ENCODE assay signal across 9 mouse cellular contexts in genomic region chr11:108889121-108889520, GRCm38 (mm10). TPM values are rescaled to one million over a fixed set of nuclear protein-coding genes. Genes with fewer than 3 reads are reported as not detected.
DNase-seq lines count a peak whose midpoint lies in the region; ATAC-seq and TF ChIP-seq lines count a peak whose summit lies in the region.
"Had no signal": no experiment of that assay in that cellular context is flagged by ENCODE, and none has a peak within 500 bp of the region (broad histone marks: within the 10 kb centered on the region; RNA-seq: fewer than 3 reads in every experiment).

No protein-coding gene starts in this region.

- no peaks in the 10 kb centered on the region for H3K79me2 ChIP-seq in heart, adult 2 months (replicated peaks; ENCODE audit: control insufficient read depth, insufficient read depth, low read length)

- no peaks in the 10 kb centered on the region for H3K27me3 ChIP-seq in heart, adult 2 months (ENCODE audit: control insufficient read depth, insufficient read depth, low read length)
- no peaks in the 10 kb centered on the region; the same call in 1 of the 2 replicates for H3K27me3 ChIP-seq in thymus, adult 2 months (ENCODE audit: control insufficient read depth, insufficient read depth, low read length)
- H3K27me3 ChIP-seq in stomach, postnatal 0 days (ENCODE audit: control insufficient read depth, insufficient read depth, low read length), result no peaks in the 10 kb centered on the region
- H3K27me3 ChIP-seq: limb, embryonic 13.5 days had no signal

- TF ChIP-seq CTCF in heart, adult 2 months (IDR thresholded peaks at IDR 0.05), result peak; percentile 81
- TF ChIP-seq CTCF in thymus, adult 2 months (IDR thresholded peaks at IDR 0.05; ENCODE audit: borderline replicate concordance, control insufficient read depth, extremely low read depth, insufficient read depth, low read length, poor library complexity), result peak; percentile 53; the same call in 1 of the 2 replicates
- TF ChIP-seq CTCF in stomach, postnatal 0 days (IDR thresholded peaks at IDR 0.05; ENCODE audit: low read depth), result peak; percentile 72

- H3K36me3 ChIP-seq in heart, adult 2 months (ENCODE audit: control insufficient read depth, insufficient read depth, low read length), result no peaks in the 10 kb centered on the region
- no peaks in the 10 kb centered on the region for H3K36me3 ChIP-seq in thymus, adult 2 months (ENCODE audit: control insufficient read depth, insufficient read depth, low read length)
- H3K36me3 ChIP-seq in stomach, postnatal 0 days (ENCODE audit: control insufficient read depth, insufficient read depth, low read length), result no peaks in the 10 kb centered on the region
- H3K36me3 ChIP-seq: limb, embryonic 13.5 days had no signal

- no peak for TF ChIP-seq EP300 in heart, adult 2 months (IDR thresholded peaks at IDR 0.05; ENCODE audit: insufficient read depth, low read depth, low read length)
- TF ChIP-seq EP300 in stomach, postnatal 0 days (optimal IDR thresholded peaks at IDR 0.05), result no peak

- 43% methylated on average over 11 of the region's 11 CpGs for whole genome bisulfite sequencing in heart, adult 2 months
- 70% methylated on average over 11 of the region's 11 CpGs for WGBS in thymus, adult 2 months
- WGBS in stomach, postnatal 0 days, result 37% methylated on average over 11 of the region's 11 CpGs

- no peak overlapping the region for H3K4me2 ChIP-seq in stomach, postnatal 0 days (replicated peaks; ENCODE audit: low read depth)
- H3K4me2 ChIP-seq: limb, embryonic 13.5 days had no signal

- peak; percentile 22 to 37 for DNase-seq in heart, adult 2 months
- no peak for DNase-seq in heart, adult 11 months
- DNase-seq in thymus, adult 2 months, result peak; percentile 21
- no peak for DNase-seq in thymus, postnatal 10 days (ENCODE audit: low spot score in 2 of 2)
- DNase-seq in kidney, postnatal 10 days, result peak; percentile 44
- DNase-seq in stomach, postnatal 0 days (ENCODE audit: low spot score), result peak; percentile 29
- no peak for DNase-seq in adrenal gland, adult 2 months
- DNase-seq in gastrocnemius, postnatal 4 days (ENCODE audit: low spot score in 2 of 2), result no peak

- no peak overlapping the region for H3K4me3 ChIP-seq in heart, adult 2 months
- no peak overlapping the region for H3K4me3 ChIP-seq in thymus, adult 2 months (ENCODE audit: control insufficient read depth, insufficient read depth, low read length)
- H3K4me3 ChIP-seq in stomach, postnatal 0 days (ENCODE audit: low read depth, low read length), result no peak overlapping the region
- H3K4me3 ChIP-seq: limb, embryonic 13.5 days had no signal

- intact Hi-C loops in heart, adult 2 months (cut with DNase I), result no loop called here

- H3K4me1 ChIP-seq in heart, adult 2 months (ENCODE audit: control insufficient read depth, insufficient read depth, low read length), result no peaks in the 10 kb centered on the region
- no peaks in the 10 kb centered on the region for H3K4me1 ChIP-seq in thymus, adult 2 months (replicated peaks; ENCODE audit: control insufficient read depth, insufficient read depth, low read length)
- H3K4me1 ChIP-seq in stomach, postnatal 0 days (replicated peaks; ENCODE audit: control insufficient read depth, insufficient read depth), result no peaks in the 10 kb centered on the region

- no peak overlapping the region for H3K27ac ChIP-seq in heart, adult 2 months
- no peak overlapping the region for H3K27ac ChIP-seq in thymus, adult 2 months (ENCODE audit: control insufficient read depth, insufficient read depth, low read length)
- H3K27ac ChIP-seq in stomach, postnatal 0 days (replicated peaks), result no peak overlapping the region

- no peak for ATAC-seq in stomach, postnatal 0 days (ENCODE audit: low FRiP score, low TSS enrichment)

- no peaks in the 10 kb centered on the region for H3K9me3 ChIP-seq in stomach, postnatal 0 days (ENCODE audit: control insufficient read depth, low read length)
- H3K9me3 ChIP-seq: limb, embryonic 13.5 days had no signal

- no peak overlapping the region for H3K9ac ChIP-seq in heart, adult 2 months (ENCODE audit: low read depth, low read length)
- no peak overlapping the region for H3K9ac ChIP-seq in stomach, postnatal 0 days (ENCODE audit: low read length)
- H3K9ac ChIP-seq: limb, embryonic 13.5 days had no signal

- no peak for TF ChIP-seq POLR2A in heart, adult 2 months (IDR thresholded peaks at IDR 0.05; ENCODE audit: insufficient read depth, low read depth, low read length)
- TF ChIP-seq POLR2A in thymus, adult 2 months (IDR thresholded peaks at IDR 0.05; ENCODE audit: control insufficient read depth, extremely low read depth, insufficient read depth, low read length, poor library complexity), result no peak

RNA-seq across cellular contexts. Expression of gene Axin2, which starts 31.0 kb away (rescaled TPM):
- total RNA-seq in heart, adult 2 months (2021), result 1 to 10 TPM; 3.5 to 6.6 TPM
- polyA plus RNA-seq in heart, adult 2 months (2012; rRNA removed), result 2.7 and 2.8 TPM in 2 replicates
- polyA plus RNA-seq in thymus, adult 2 months (2012; rRNA removed), result 16.5 and 17.0 TPM in 2 replicates
- 2.6 and 2.7 TPM in 2 replicates for polyA plus RNA-seq in stomach, postnatal 0 days (2015; fragmentation: Nextera tagmentation; extraction: Ambion mirVana)
- total RNA-seq in adrenal gland, adult 2 months (2021), result 10 to 100 TPM; 28.6 to 47.1 TPM
- 25.7 and 31.4 TPM in 2 replicates for polyA plus RNA-seq in adrenal gland, adult 2 months (2012; rRNA removed)
- total RNA-seq in gastrocnemius, postnatal 4 days (2021), result 10 to 100 TPM; 24.5 to 26.8 TPM

Comparison
In these comparisons a context has a peak if more than half of its experiments do, and no peak if none do; other contexts are left out.
1. DNase-seq: peak in heart, adult 2 months (2 of 2), thymus, adult 2 months (single experiment), kidney, postnatal 10 days (single experiment) and stomach, postnatal 0 days (single experiment); none in heart, adult 11 months (single experiment), thymus, postnatal 10 days (0 of 2), adrenal gland, adult 2 months (single experiment) and gastrocnemius, postnatal 4 days (0 of 2).
2. Peak in every context shown above with its lines, with median percentiles within 50 percentile points of each other: CTCF ChIP-seq.